Mouse (Mus musculus) olfactory bulb, adult 2 months (tissue): ENCODE results near the gene Gm17364. TPM values are rescaled to one million over a fixed set of nuclear protein-coding genes. Genes with fewer than 3 reads are reported as not detected.
"Not testable (repeated sequence)": the region's sequence is repeated elsewhere in the genome, so short reads cannot be mapped to it uniquely, and the experiment has no call there.

Source experiments
- H3K27ac ChIP-seq: fragments of 200-500 bp; 2 replicates; pipeline ENCODE4 v1.5.1; 2012; ENCODE audit warnings: low read depth, low read length; ENCODE audit not compliant: insufficient read depth
- H3K4me1 ChIP-seq: fragments of 200-500 bp; 2 replicates; pipeline ENCODE4 v1.6.1; 2012; ENCODE audit warnings: low read length; ENCODE audit not compliant: control insufficient read depth, insufficient read depth
- H3K4me3 ChIP-seq: fragments of 200-500 bp; 2 replicates; pipeline ENCODE4 v1.5.1; 2012; ENCODE audit warnings: mild to moderate bottlenecking, low read depth, low read length, moderate library complexity; ENCODE audit not compliant: insufficient read depth
- CTCF ChIP-seq: fragments of 200-500 bp; IDR thresholded peaks from 2 replicates; pipeline ENCODE4 v1.5.1; 2012; ENCODE audit warnings: low read depth, mild to moderate bottlenecking, low read length, moderate library complexity; ENCODE audit not compliant: insufficient read depth
- POLR2A ChIP-seq: fragments of 200-500 bp; IDR thresholded peaks from 2 replicates; pipeline ENCODE4 v1.6.1; 2012; ENCODE audit warnings: mild to moderate bottlenecking, low read depth, low read length, moderate library complexity; ENCODE audit not compliant: insufficient read depth
- WGBS: fragments of 180-500 bp; shearing (Covaris S2); methylation state at CpG from one replicate; pipeline ENCODE4 v1.1.7; 2018; 5-methylcytosine and 5-hydroxymethylcytosine counted together
- polyA plus RNA-seq: library from polyadenylated mRNA; stranded (reverse); fragments of >200 nt; gene quantifications from 2 replicates; pipeline ENCODE4 v1.2.4, GENCODE M21; 2012; ENCODE audit warnings: low replicate concordance; ENCODE audit not compliant: missing spikeins, insufficient read depth, insufficient read length

The Gm17364 gene
- polyA plus RNA-seq, 1 experiment, result not detected

DNA sequence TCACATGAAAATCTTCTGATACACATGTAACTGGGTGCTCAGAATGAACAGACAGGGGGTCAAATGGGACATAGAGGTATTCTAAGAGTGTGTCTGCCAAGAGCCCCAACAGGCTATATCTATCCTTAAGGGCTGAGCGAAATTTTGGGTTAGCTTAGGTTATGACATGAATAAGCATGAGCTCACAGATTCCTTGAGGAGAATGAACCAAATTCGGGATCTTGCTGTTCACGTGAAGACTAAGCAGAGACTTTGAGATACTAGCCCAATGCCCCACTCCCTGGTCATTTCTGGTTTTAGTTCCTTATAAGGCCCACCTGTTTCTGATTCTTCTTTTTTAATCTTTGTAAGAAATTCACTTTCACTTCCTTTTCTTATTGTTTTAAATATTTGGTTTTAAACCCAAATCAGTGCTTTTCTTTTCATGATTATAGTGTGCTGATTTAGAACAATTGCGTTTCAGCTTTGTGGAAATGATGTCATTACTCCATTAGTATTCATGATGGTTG lies 17.7 kb upstream of the Gm17364 start:
- WGBS, result 86% methylated on average over 4 of the region's 4 CpGs

DNA sequence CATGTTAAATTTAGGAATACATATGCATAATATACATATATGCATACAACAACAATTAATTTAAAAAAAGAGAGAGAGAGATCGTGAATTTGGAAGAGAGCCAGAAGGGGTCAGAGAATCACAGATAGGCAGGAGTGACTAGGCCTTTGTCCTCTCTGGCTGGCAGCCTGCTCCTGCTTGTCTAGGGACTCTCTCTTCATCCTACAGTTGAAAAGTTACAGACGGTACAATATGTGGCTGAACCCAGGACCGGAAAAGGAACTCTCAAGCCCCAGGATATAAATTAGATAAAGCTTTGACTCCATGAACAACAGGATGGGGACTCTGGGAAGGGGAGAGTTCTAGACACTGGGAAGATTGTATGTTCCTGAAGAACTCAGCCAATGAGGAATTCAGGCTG lies 12.5 kb upstream of the Gm17364 start:
- no peak overlapping the region for H3K27ac ChIP-seq
- no peak overlapping the region for H3K4me3 ChIP-seq
- H3K4me1 ChIP-seq, result no peaks in the 10 kb centered on the region
- TF ChIP-seq CTCF, result no peak
- TF ChIP-seq POLR2A, result no peak
- WGBS, result 73% methylated on average over 3 of the region's 3 CpGs

More for the DNA sequence above, 17.7 kb upstream of the Gm17364 start:
- no peak overlapping the region for H3K27ac ChIP-seq
- H3K4me1 ChIP-seq, result no peaks in the 10 kb centered on the region
- H3K4me3 ChIP-seq, result no peak overlapping the region
- TF ChIP-seq CTCF (no peak), POLR2A (no peak)

DNA sequence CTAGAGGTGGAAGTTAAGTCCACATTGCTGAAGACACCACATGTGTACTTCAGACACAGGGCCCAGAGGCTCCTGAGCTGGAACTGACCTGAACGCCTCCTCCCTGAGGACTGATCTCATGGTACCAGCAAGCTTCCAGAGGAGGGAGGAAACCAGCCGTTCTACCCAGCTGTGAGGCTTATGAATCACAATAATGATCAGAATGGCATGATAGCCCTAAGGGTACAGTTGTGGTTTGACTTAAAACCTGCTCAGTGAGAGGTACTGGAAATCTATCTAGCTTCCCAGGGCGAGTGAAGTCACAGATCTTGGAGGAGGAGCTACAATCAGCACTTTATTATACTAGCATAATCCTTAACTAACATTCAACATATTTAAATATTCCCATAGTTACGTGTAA lies 11.7 kb upstream of the Gm17364 start:
- WGBS, result 84% methylated on average over 4 of the region's 4 CpGs
- Histone ChIP-seq H3K4me3 (no peak overlapping the region), H3K4me1 (no peaks in the 10 kb centered on the region), H3K27ac (no peak overlapping the region)
- TF ChIP-seq POLR2A (no peak), CTCF (no peak)

DNA sequence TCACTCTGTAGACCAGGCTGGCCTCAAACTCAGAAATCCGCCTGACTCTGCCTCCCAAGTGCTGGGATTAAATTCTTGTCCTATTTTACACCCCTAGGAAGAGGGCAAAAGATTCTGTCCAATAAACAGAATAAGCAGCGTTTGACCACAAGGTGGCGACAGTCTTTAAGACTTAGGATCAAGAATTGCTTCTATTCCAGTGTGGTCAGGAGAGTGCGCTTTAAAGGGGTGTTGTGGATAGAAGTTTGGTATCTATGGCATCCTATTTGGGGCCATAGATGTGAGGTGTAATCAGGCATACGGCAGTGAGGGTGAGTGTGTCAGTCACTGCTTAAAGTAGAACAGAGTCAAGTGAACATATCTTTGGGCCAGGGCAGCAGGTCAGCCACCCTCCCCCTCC lies 9.5 kb upstream of the Gm17364 start:
- Histone ChIP-seq H3K4me1 (no peaks in the 10 kb centered on the region), H3K4me3 (no peak overlapping the region), H3K27ac (no peak overlapping the region)
- TF ChIP-seq CTCF, result no peak
- TF ChIP-seq POLR2A, result no peak
- WGBS, result 21% methylated on average over 5 of the region's 5 CpGs

DNA sequence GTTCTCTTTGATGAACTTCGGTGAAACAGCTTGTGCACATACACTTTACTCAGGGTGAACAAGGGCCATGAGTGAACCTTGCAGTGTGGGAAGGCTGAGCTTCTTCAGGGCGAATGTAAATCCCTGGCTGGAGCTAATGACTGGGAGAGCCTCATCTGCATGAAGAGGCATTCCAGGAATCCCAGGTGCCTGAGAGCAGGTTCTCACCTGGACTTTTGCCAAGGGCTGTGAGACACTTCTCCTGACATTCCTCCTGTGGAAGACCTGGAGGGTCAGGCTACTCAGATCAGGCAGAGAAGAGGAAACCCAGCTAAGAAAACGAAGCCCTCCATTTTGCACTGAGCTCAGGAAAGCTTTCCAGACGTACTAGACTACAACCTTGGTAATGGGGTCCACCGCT lies 6.9 kb upstream of the Gm17364 start:
- TF ChIP-seq POLR2A (no peak), CTCF (no peak)
- WGBS, result 88% methylated on average over 5 of the region's 5 CpGs
- Histone ChIP-seq H3K4me3 (no peak overlapping the region), H3K27ac (no peak overlapping the region), H3K4me1 (no peaks in the 10 kb centered on the region)

DNA sequence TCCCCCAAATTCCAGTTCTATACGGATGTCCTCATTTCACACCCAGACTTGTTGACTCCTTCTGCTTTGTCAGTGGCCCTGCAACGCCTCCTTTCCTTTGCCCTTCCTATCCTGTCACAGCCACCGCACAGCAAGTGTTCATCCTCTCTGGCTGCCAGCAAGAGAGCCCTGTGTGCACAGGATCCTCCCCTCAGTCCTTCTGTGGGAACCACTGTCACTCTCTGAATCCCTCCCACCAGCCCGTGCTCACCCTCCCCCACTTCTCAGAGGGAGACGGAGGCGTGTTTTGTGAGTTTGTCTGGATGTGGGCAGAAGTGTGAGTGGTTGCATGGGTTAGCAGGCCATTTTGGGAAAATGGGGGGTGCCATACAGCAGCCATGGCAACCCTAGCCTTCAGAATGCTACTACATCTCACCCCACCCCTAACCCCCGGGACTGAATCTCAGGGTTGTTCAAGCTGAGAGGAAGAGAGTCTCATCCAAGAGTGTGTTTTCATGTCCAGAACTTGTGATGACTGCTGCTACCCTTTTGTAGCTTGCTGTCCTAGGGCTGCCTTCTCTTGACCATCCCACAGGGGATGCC lies 5.9 kb downstream of the Gm17364 start:
- TF ChIP-seq CTCF, result no peak
- TF ChIP-seq POLR2A, result no peak
- Histone ChIP-seq H3K4me3 (no peak overlapping the region), H3K4me1 (peaks cover 6% of the 10 kb centered on the region), H3K27ac (no peak overlapping the region)
- WGBS, result 13% methylated on average over 7 of the region's 7 CpGs

DNA sequence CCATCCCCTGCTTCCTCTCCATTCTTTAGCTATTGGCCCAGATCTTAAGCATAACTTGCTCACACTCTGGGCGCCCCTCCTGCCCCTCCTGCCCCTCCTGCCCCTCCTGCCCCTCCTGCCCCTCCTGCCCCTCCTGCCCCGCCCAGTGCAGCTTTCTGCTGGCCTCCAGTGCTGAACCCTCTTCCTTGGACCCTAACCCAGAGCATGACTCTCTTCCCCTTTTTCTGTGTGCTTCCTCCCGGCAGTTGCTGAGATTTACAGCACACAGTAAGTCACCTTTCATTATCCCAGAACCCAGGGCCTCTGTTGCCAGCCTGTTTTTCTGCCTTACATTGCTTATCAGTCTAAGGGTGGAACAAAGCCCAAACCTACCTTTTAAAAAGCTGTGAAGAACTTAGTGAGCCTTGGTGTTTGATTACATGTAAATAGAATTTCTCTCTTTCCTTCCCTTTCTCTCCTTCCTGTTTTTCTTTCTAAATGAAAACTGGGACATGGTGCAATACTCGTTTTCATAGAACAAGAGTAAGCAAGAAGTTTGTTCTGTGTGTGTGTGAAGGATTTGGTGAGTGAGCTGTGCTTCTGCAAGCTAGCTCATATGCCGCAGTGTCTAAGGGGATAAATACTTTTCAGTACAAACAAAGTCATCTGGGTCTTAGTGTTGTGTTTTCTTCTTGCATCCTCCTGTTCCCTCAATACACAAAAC lies 10.3 kb downstream of the Gm17364 start:
- peaks cover 6% of the 10 kb centered on the region for H3K4me1 ChIP-seq
- H3K4me3 ChIP-seq, result no peak overlapping the region
- WGBS, result 72% methylated on average over 5 of the region's 5 CpGs
- no peak for TF ChIP-seq CTCF
- TF ChIP-seq POLR2A, result no peak
- H3K27ac ChIP-seq, result no peak overlapping the region

DNA sequence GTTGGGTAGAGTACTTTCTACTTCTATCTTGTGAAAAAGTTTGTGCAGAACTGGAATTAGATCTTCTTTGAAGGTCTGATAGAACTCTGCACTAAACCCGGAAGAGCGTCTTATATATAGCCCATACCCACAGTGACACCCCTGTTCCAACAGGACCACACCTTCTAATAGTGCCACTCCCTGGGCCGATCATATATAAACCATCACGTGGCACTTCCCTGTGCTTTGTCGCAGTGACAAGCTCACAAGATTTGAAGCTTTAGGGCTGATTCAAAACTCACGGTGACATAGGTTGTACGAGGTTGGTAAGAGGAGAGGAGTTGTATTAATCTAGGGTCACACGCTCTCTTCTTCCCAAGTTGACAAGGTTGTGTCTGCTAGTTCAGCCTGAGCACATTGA lies 12.2 kb downstream of the Gm17364 start:
- 96% methylated on average over 8 of the region's 8 CpGs for WGBS
- not testable (repeated sequence) for H3K27ac ChIP-seq

DNA sequence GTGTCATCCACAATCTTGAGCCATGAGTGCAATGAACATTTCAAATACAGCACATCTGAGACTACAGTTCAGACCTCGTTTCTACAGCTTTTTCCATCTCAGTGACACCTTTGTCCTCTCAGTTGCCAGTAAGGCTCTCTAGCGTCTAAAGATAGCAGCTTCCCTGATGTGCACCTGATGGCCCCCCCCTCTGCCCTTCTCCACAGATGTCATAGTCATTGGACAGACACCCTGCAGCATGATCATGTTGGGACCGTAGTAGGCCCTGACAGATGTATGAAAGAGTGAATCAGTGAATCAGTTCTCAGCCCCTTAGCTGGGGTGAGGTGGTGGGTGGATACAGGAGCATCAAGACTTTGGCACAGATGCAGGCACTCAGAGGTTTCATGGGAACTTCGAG lies 15.9 kb downstream of the Gm17364 start:
- Histone ChIP-seq H3K27ac (no peak overlapping the region), H3K4me3 (no peak overlapping the region)

More for the DNA sequence above, 12.2 kb downstream of the Gm17364 start:
- H3K4me3 ChIP-seq, H3K4me1 ChIP-seq: not testable (repeated sequence)

DNA sequence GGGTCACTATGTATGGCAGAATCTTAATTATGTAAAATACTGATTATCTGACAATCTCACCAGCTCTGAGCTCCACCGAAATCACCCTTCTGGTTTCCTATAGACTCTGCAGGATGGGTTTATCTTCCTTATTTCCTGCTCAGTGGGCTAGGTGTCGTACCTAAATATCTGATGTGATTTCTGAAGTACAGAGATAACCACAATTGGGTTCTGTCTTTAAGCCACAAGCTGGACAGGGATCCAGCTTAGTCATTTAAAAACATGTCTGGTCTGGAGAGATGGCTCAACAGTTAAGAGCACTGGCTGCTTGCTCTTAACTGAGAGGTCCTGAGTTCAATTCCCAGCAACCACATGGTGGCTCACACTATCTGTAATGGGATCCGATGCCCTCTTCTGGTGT lies 16.8 kb downstream of the Gm17364 start:
- Histone ChIP-seq H3K4me1 (peaks cover 3% of the 10 kb centered on the region), H3K27ac (no peak overlapping the region), H3K4me3 (no peak overlapping the region)
- TF ChIP-seq CTCF, result no peak
- no peak for TF ChIP-seq POLR2A
- 96% methylated on average over 3 of the region's 3 CpGs for WGBS

More for the DNA sequence above, 15.9 kb downstream of the Gm17364 start:
- no peaks in the 10 kb centered on the region for H3K4me1 ChIP-seq
- WGBS, result 67% methylated on average over 4 of the region's 4 CpGs
- TF ChIP-seq POLR2A (no peak), CTCF (no peak)
